Mouse (Mus musculus): ENCODE results near the gene E2f4. TPM values are rescaled to one million over a fixed set of nuclear protein-coding genes. Genes with fewer than 3 reads are reported as not detected.
A peak's percentile ranks its signal among the peaks of the same experiment; 100 is the strongest.

The E2f4 gene
- total RNA-seq (2021), result 10 to 100 TPM; 43.2 to 44.9 TPM
- long read RNA-seq, experiment 1, transcript E2f4-201 (10 exons, 1,993 nt), result major isoform, 53 of 67 reads
- long read RNA-seq, experiment 1, partial matches to known transcripts, result 3 of 67 reads
- long read RNA-seq, experiment 1, other reads (novel, unspliced or antisense), result 11 of 67 reads
- long read RNA-seq, experiment 2, transcript E2f4-201 (10 exons, 1,993 nt), result major isoform, 25 of 38 reads
- long read RNA-seq, experiment 2, partial matches to known transcripts, result 7 of 38 reads
- long read RNA-seq, experiment 2, other reads (novel, unspliced or antisense), result 6 of 38 reads

DNA sequence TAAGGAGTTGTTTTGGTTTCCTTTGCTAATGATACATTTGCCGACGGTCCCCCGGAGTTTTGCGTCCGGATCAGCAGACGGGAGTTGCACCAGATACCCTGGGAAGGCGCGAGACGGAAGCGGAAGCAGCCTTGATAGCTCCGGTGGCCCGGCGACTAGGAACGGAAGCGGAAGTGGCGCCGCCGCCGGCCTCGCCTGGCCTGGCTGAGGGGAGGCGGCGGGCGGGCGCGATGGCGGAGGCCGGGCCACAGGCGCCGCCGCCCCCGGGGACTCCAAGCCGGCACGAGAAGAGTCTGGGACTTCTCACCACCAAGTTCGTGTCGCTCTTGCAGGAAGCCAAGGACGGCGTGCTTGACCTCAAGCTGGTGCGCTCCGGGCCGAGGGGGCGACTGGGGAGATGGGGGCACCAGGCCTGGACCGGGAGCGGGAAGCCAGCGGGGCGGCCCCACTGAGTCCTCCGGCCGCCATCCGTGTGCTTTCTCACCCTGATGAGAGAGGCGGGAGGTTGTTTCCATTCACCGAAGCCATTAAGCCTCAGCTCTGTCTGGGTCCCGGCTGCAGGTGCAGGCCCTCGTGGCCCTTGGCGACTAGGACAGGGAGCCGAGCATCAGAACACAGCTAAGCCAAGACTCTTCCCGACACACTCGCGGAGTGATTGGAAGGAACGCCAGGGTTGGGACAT is at the start of gene E2f4:
TSS of gene E2f4 (plus strand) at position 153 of the 682 bp plus-strand sequence.
- peak; percentile 85 to 87 for DNase-seq (ENCODE audit: low spot score in 2 of 2)

DNA sequence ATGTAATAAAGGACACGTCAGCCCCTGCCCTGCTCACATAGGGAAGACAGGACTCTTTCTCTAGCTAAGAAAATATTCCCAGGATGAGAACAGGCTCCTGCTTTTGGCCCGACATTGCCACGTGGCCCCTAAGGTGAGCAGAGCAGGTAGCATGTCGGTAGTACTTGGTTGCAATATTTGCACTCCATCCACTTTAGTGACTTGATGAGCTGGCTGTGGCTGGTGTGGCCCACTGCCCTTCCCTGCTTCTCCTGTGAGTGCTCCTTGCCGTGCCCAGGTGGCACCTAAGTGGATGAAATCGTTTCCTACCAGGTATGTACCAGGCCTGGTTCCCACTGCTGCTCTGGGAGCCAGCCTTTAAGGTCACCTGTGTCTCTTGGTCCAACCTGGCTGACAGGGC is 45.5 kb upstream of the E2f4 start:
- DNase-seq (ENCODE audit: low spot score in 2 of 2), result no peak

DNA sequence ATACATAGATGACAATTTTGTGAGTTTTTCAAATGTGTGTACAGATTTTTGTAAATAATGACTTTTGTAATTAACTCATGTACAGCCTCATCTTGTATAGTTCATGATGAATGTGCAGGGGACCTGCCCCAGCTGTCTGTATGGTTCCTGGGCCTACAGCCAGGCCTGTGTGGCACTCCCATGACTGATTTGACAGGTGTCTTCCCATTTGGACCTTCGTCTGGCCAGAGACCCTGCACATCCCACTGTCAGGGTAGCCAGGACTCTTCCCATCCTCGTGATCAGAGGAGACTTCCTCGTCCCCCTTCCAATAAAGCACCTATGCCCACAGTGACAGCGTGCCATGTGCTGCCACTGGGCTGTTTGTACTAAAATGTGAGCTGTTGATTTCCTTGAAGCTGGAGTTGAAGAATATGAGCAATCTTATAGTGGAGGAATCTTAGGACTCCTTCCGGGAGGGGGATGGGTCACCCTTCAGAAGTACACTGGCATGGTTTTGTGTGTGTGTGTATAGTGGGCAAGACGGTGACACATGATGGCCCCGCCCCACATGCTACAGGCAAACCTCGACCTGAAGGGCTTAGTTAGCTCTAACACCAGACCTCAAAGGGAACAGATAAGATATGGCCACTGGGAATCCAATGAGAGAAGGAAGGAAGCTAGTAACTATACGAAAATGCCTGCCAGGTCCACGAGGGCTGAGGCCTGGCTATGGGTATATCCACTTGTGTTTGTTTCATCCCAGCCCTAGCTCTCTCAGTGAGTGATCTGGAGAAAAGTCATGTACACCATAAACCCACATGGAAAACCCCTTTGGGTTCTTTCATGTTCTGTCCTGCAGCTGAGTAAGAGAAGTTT is 44.6 kb upstream of the E2f4 start:
- no peak for DNase-seq (ENCODE audit: low spot score in 2 of 2)

DNA sequence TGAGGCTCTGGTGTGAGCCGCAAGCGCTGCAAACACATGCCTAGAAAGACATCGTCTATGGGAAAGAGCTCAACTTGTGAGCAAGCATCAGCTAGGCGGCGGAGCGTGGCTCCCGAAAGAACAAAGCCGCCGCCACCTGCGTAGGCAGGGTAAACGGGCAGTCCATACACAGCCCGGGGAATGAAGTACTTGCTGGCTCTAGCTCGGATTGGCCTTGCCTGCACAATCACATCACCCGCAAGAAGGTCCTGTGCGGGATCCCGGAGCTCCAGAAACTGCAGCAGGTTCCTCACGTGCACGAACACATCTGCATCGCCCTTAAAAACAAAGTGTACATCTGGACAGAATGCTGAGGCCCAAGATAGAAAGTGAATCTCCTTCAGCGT is 43.7 kb upstream of the E2f4 start:
- DNase-seq (ENCODE audit: low spot score in 2 of 2), result no peak

DNA sequence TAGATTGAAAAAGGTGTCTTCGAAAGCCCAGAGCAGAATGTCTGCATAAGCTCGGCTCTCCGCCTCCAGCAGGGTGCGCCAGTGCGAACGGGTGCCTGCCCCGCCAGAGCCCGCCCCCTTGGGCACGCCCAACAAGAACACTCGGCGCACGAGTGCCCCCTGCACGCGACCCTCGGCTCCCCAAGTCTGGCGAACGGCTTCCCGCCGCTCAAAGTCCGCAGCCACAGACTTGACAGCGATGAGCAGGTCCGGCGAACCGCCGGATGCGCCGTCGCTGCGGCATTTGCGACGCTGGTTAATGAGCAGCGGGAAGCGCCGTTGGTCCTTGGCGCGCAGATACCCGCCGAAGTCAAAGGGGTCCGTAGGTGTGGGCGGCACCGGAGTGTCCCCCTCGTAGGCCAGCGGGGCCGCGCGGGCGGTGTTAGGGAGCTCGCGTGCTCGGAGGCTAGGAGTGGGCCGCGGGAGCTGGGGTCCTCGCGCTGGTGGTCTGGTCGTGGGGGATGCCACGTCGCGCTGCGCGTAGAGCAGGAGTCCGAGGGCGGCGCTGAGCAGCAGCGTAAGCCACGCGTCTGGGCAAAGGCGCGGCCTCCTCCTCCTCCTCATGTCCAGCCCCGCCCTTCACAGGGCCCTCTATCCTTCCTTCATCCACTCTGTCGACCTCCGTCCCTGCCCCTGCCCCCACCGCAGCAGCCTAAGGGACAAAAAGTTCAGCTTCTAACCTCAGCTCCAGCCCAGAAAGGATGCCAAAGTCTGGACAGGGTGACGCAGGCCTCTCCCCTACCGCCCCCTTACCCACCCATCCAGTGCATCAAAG is 43.1 kb upstream of the E2f4 start:
- peak; percentile 86 to 92 for DNase-seq (ENCODE audit: low spot score in 2 of 2)

DNA sequence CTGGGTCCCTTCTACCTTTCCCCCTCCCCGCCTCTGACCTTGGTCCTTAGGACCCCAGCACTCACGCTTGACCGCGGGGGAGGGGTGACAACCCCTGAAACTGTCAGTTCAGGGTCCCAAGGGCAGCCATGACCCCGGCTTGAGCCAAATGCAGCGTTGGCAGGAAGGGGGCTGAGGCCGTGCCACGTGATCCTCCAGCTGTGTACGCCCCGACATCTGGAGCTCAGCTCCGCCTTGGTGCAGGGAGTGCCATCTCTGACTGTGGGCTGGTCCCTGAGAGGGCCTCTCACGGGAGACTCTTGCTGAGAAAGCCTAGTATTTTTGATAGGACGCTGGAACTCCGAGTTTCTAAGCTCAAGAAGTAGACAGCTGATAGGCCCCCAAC is 42.5 kb upstream of the E2f4 start, which contains the start of gene B3gnt9:
TSS of gene B3gnt9 (minus strand) at position 188 of the 385 bp plus-strand sequence.
- DNase-seq (ENCODE audit: low spot score in 2 of 2), result peak in 1 of 2 experiments; percentile 42

DNA sequence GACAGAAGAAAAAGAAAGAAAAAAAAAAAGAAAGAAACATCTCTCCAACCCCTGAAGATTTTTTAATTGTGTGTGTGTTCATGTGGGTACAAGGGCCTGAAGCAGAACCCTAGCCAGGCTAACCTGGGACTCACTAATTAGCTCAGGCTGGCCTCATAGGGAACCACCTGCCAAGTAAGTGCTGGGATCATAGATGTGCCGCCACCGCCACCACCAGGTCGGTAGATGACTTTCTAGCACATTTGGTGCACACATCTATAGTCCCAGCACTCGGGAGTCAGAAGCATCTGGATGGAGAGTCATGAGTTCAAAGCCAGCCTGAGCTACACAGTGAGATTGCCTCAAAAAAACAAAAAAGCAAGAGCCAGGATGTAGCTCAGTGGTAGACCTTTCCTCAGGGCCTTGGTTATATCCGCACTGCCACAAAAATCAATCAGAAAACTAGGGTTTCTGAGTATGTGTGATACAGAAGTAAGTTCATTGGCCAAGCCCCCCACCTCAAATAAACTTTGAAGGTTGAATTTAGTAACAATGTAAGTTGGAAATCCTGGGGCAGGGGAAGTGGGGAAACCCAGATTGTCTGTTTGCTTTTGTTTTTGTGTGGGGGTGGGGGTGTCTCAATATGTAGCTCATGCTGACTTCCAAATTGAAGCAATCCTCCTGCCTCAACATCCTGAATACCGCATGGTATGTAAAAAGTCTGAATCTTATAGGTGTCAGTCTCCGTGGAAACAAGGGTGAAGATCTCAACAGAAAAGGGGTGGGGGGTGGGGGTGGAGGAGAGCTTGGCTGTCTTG is 39.9 kb upstream of the E2f4 start:
- DNase-seq (ENCODE audit: low spot score in 2 of 2), result no peak

DNA sequence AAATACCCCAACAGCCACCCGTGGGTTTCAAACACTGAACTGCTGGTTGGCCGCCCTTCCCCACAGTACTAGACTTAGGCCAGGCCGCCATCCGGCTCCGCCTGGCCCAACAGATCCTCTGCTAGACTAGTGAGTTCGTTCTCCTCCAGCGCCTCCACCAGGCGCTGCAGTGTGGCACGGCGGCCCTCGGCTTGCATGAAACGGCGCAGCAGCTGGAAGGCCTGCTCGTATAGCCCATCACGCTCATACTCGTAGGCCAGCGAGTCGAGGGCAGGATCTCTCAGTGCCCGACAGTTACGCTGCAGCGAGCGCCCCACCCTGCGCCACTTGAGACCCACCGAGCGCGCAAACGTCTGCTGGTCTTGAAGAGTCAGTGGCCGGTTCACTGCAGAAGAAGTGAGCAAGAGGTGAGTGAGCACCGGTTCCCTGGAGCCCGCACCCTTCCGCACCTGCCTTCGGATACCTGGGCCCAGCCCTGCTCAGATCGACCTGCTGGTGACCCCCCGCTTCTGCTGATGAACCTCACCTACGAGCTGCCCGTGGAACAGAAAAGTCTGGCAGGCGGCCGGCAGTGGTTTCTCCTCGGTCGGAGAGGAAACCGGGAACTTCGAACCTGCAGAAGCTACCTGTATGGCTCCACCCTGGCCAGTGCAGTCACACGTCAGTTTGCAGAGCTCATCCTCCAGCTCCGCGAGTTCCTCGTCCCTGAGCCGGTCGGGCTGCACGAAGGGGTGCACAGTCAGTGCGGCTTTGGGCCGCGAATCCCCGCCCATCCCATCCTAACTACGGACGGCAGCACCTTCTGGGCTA is 38.3 kb upstream of the E2f4 start:
- DNase-seq (ENCODE audit: low spot score in 2 of 2), result no peak

DNA sequence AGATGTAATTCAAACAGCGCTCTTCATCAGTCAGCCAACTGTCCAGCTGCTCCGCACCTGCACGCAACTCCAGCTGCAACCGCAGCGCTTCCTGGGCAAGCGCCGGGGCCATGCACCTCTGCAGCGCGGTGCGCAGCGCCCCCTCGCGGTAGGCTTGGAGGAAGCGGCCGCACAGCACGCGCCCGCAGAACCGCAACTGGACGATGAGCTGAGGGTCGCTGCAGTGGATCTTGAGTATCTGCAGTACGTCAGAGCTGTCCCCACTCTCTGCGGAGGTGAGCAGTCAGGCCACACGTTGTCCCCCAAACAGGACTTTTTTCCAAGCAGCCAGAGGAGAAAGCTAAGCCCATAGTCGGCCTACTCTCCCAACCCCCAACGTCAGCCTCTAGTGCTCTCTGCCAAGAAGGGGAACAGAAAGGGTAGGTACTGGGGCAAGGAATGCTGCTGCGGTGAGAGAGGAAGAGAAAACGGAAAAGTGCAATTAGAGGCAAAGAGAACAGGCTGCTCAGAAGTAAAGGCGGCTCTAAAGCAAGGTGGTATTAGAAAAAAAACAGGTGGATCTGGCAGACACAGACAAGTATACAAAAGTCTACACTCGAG is 37.6 kb upstream of the E2f4 start:
- peak; percentile 73 to 84 for DNase-seq (ENCODE audit: low spot score in 2 of 2)

DNA sequence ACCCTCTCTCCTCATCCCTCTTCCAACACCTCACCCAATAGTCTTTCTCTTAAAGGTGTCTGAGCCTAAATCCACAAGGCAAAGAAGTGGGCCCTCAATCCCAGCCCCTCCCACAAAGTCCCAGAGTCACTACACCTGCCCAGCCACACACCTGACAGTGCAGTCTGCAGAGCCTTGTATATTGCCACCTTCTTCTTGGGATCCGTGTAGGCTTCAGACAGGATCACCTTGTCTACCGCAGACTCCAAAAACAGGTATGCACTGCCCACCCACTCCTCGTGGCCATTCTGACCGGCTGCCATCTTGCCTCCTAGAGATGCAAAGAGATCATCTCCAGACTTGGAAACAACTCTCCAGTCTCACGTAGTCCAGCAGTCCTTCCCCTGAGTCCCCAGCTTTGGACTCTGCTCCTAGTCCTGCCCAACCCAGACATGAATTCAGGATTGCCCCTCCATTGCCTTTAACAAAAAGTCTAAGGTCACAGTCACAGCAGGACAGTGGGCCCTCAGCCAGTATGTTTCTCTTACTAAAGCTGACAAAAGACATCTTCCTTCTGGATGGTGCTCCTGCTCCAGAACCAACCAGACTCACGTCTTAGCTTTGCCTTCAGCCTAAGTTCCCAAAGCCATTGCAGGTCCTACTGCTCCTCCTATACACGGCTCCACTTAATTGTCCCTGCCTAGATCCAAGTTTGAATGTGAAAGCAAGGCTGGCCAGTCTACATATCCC is 36.9 kb upstream of the E2f4 start:
- no peak for DNase-seq (ENCODE audit: low spot score in 2 of 2)

DNA sequence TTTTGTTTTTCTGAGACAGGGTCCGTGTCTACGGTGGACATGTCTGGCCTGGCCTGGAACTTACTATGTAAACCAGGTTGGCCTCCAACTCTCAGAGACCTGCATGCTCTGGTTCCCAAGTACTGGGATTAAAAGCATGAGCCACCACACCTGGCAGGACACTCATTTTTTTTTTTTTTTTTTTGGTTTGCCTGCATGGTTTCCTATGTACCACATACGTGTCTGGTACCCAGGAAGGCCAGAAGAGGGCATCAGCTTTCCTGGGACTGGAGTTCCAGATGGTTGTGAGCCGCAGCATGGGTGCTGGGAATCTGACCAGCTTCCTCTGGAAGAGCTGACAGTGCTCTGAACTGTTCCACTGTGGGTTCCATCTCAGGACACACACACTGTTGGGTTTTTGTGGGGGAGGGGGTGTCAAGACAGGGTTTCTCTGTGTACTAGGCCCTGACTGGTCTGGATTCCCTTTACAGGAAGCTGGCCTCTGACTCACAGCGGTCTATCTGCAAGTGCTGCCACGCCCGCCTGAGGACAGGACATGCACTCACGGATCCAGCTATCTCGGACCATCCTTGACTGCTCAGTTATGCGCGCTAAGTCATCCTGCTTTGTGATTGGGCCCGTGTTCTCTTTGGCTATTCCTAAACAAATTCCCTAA is 36.0 kb upstream of the E2f4 start:
- no peak for DNase-seq (ENCODE audit: low spot score in 2 of 2)

DNA sequence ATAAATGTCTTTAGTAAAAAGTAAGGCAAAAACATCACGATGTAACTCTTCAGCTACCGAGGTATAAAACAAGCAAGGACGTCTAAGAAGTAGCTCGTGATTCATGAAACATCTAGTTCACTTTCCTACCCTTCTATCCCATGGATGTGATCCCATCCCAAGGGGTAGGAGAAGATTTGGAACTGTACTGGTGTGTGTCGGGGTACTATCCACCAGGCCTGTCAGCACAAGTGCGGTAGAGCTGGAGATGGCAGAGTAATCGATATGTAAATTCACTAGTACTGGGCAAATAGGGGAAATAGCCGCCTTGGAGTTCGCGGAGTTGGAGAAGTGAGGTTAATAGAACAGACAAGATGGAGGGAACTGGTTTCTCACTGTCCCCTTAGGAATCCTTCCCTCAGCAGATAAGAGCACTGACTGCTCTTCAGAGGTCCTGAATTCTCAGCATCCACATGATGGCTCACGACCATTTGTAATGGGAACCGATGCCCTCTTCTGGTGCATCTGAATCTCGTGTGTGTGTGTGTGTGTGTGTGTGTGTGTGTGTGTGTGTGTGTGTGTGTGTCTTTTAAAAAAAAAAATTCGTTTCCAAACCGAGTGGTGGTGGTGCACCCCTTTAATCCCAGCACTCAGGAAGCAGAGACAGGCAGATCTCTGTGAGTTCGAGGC is 34.1 kb upstream of the E2f4 start:
- no peak for DNase-seq (ENCODE audit: low spot score in 2 of 2)

DNA sequence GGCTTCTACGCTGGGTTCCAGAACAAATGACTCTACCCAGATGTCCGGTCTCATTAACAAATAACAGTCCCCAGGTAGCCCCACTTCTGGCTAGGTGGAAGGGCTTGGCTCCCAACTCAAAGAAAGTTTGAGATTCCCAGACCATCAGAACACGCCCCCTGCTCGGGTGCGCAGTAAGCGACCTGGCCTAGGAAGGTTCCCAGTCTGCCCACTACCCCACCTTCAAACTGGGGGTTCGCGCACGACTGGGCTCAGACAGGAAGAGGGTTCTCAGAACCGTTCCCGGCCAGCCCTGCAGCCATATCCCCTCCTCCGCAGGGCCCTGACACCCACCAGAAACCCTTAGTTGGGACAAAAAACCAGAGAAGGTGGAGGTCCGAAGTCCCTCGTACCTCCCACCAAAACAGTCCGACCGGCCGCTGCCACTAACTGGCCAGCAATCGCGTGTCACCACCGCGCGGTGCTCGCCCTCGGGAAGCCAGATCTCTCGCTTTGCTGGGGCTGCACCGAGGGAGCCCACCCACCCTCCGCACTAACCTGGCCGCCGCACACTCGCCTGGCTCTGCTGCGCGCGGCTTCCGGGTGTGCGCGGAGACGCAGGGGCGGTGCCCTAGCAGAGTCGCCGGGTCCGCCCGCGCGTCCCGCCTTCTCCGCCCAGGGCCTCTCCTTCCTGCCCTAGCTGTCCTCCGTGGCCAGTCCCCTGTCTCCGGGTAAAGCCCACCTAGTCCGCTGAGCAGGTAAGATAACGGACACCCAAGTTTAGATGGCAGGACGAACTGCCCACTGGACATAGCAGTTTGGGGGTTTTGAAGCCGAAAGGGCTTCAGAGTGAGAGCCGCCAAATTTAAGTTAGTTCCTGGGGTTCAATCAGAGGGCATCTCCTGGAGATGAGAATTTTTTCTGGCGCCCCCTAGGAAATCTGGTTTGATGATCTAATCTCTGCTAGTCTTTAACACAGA is 33.2 kb upstream of the E2f4 start, which contains the start of the genes Tradd and Fbxl8:
TSS of gene Tradd (minus strand) at position 586 of the 959 bp plus-strand sequence.
TSS of gene Fbxl8 (plus strand) at position 625 of the 959 bp plus-strand sequence.
- peak; percentile 78 to 79 for DNase-seq (ENCODE audit: low spot score in 2 of 2)

DNA sequence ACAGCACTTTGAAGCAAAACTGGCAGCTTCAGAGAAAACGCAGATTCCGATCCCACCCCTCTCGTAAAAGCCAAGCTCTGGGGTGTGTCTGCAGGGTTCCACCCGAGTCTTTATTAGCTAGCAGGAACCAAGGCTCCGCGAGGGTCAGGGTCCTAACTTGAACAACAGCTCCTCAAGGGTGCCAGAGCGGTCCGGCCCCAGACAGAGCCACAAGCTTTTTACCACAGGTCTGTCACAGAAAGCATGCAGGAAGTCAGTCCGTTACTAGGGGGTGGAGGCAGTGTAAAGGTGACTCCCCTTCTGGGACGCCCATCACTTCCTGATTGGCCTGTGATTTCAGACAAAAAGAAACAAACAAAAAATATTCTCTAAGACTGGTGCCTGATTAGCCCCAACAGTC is 32.3 kb upstream of the E2f4 start:
- no peak for DNase-seq (ENCODE audit: low spot score in 2 of 2)

DNA sequence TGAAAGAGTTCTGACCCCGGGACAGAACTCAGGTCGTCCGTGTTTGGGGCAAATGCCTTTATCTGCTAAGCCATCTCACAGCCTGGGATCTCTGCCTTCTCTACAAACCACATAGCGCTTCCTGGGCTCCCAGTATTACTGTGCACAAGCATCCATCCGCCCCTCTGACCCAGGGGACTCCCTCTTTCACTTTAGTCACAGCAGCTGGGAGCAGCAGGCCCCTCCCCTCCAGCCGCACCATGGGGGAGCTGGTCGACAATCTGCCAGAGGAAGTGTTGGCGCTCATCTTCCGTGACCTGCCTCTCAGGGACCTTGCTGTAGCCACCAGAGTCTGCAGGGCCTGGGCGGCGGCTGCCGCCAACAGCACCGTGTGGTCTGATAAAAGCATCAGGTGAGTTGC is 30.7 kb upstream of the E2f4 start:
- no peak for DNase-seq (ENCODE audit: low spot score in 2 of 2)

All from adrenal gland, adult 18-20 months (tissue).